Mouse (Mus musculus) ES-E14 (cell line): ENCODE measurements at regions not wholly inside any gene's neighbourhood (a gene's known extent, or its start where the extent isn't known, plus 50 kb on each side); places are given as distances from the start of the nearest gene placed in this dataset.

ENCODE experiments used
- CHD2 ChIP-seq: IDR thresholded peaks from 2 replicates; pipeline ENCODE4 v1.6.1; 2014; ENCODE audit warnings: mild to moderate bottlenecking, low read depth, low read length, inconsistent platforms
- HCFC1 ChIP-seq: IDR thresholded peaks from 2 replicates; pipeline ENCODE4 v1.6.1; 2012; ENCODE audit warnings: low read length, inconsistent platforms, borderline replicate concordance; ENCODE audit not compliant: insufficient read depth
- MAFK ChIP-seq: IDR thresholded peaks from 2 replicates; pipeline ENCODE4 v1.6.1; 2014; ENCODE audit warnings: mild to moderate bottlenecking, low read depth, low read length, inconsistent platforms; ENCODE audit not compliant: insufficient read depth
- ZC3H11A ChIP-seq: IDR thresholded peaks from 2 replicates; pipeline ENCODE4 v1.6.1; 2012; ENCODE audit warnings: low read depth, mild to moderate bottlenecking, inconsistent platforms, low read length, borderline replicate concordance
- ZNF384 ChIP-seq: IDR thresholded peaks from 2 replicates; pipeline ENCODE4 v1.6.1; 2012; ENCODE audit warnings: low read depth, low read length, inconsistent platforms

- TF ChIP-seq MAFK (no peak), HCFC1 (no peak), ZC3H11A (no peak), CHD2 (no peak), ZNF384 (no peak)
Measured at GRCm38 (mm10) chr11:104072591-104073183, 60.0 kb upstream of the Crhr1 start.
